Mouse (Mus musculus) testis, postnatal 10 days (tissue): ENCODE measurements at regions not wholly inside any gene's neighbourhood (a gene's known extent, or its start where the extent isn't known, plus 50 kb on each side); places are given as distances from the start of the nearest gene placed in this dataset.

Experiments
- DNase-seq: peaks from one replicate; pipeline ENCODE4 v3.0.0; 2021; ENCODE audit warnings: low spot score

DNA sequence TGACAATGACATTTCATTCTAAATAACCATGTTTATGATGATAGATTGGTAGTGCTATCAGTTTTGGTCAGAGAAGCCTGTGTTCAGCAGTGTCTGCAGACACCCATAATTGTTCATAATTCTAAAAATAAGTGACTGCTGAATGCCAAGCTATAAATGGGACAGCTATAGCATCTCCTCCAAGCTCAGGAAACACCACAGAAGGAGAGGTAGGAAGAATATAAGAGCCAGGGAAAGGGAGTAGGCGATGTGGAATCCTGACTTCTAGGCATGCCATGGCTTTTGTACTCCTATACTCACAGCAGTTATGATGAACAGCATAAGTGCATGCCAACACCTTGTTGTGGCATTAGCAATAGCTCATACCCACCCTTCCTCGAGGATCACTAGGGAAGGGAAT lies 429.4 kb downstream of the Ptprc start:
- DNase-seq = no peak

DNA sequence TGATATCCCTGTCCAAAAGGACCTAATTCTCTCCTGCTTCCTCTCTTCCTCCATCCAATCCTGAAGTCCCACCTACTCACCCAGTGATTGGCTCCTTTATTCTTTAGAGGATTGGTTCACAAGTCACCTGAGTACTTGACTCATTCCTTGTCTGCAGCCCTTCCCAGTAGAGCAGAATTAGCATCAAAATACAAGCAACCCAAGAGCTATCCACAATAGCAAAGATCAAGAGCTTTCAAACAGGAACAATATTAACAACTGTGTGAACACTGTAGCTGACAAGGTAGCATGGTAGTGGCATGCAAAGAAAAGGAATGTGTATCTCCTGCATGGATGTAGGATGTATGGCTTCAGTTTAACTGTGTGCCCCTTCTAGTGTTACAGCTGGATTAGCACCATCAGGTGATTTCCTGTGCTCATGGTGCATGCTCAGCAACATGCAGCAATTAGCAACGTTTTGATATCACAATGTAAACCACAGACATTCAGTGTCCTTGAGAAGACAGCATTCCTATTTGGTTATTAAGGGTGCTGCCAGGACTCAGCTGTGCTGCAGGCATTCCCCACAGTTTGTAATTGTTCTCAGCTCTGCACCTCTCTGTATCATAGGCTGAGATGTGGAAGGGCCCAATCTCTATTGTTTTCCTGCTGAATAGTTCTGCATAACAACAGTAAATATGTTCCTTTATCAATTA lies 437.2 kb downstream of the Ptprc start:
- no peak for DNase-seq

DNA sequence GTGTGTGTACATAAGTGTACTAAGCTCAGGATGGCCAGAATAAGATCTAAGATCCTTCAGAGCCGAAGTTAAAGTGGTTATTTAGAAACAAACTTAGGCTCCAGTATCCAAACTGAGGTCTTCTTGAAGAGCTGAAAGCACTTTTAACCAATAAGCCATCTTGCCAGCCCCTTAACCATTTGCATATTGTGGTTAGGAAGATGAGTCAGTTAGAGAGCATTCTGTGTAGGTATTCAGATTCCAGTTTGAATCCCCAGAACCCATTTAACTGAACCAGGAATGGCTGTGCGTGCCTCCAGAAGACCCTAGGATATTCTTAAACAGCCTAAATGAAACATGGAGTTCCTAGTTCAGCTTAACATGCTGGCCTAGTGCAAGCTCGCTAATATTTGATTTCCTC lies 471.6 kb downstream of the Ptprc start:
- DNase-seq = no peak

DNA sequence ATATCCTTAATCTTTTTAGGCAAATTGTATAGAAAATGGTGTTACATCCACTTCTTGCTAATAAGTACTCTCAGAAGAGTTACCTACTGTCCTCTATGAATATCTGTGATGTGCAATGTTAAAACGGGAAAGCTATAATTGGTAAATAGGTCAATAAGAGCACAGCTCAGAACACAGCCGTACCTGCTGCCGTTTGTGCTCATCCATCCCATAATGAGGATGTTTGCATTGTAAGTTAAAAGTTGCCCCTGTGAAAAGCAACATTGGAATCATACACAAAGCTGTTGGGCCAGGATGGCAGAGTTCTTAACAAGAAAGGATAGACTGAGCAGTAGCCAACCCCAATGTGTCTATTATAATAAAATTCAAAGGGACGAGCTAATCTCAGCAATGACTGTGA lies 476.6 kb downstream of the Ptprc start:
- no peak for DNase-seq

DNA sequence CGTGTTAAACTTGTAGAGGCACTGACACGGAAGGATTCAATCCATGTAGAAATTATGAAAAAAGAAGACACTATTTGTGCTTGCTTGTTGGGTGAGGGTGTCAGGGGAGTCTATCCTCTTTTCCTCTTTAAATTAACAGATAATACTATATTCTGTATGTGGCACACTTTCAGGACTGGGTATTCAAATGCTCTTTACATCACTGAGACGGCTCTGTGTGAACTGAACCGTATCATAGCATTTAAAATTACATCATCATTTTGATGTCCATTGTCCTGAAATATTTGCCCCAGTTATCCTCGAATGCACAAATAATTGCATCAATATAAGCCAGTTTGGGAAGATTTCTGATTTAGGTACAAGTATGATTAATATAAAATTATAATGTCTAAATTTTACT lies 478.2 kb downstream of the Ptprc start:
- no peak for DNase-seq

DNA sequence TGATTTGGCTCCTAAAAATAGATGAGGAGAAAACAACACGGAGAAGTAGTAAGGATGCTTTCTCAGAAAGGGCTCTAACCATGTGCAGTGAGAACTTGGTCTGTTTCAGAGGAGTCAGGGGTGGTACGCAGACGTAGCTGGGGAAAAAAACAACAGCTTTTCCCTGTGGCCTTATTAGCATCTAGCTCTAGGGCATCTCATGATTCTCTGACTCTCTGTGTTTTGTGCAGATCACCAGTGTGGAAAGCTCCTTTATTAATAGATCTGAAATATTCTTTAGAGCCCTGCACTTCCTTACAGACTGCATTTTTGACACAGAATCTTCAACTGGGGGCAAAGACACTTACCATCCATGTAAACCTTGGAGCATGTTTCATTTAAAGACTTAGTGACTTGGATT lies 478.7 kb downstream of the Ptprc start:
- DNase-seq = no peak

DNA sequence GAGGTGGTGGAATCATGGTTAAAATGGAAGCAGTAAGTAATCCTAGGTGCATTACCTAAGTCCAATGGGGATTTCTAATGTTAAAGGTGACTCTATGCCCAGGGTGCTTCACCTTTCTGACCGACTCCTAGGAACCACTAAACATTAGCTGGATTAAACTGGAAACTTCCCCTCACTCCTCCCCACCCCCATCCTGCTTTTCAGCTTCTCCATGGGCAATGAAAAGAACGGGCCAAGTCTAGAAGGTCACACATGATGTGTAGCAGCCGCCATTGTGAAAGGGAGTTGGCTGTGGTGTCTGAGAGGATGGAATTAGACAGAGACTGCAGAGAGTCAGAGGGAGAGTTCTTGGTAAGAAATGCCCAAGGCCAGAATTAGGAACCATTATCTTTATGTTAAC lies 479.8 kb downstream of the Ptprc start:
- DNase-seq = no peak

DNA sequence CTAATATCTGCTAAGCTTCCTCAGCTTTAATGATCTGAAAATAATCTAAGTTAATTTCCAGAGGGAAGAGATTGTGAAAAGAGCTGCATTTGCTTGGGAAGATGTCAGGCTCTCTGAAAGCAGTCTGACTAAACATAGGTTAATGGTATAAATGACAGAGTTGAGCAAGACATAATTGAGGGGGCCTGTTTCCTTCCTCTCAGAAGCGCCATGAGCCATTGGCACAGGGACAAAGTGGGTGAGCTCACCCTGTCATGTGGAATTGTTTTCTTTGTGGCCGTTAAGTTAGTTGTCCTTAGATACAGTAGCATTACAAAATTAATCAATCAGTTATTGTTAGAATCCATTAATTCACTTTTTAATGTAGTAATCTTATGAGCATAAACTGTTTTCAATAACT lies 483.0 kb downstream of the Ptprc start:
- no peak for DNase-seq

DNA sequence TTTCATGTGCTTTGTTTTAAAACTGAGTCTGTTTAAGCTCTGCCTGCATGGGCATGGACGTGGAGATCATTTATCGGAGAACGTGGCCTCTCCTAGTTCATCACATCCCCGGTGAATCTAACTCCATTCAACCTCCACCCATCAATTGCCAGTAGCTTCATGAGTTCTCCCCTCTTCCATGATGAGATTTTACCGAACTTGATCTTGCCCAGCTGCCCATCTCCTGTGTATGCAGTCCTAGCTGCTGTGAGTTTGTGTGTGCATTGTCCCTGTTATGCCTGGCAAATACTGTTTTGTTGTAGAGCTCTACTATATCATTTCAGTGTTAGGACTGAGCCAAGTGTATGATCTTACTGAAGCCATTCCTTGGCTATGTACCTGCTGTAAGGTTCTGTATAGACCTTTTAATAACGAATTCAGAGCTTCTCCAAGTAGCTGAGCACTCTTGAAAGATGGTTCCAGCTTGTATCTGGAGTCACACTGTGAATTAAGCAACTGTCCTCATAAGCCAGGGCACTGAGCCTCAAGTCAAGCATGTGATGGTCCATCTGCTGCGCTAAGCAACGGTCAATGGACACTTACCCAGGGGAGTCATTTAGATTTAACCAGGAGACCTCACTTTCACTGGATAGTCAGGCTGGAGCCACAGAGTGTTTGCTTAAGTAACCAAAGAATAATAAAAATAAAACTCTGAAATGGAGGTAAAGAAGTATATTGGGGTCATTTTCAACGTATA lies 484.5 kb downstream of the Ptprc start:
- DNase-seq = no peak

DNA sequence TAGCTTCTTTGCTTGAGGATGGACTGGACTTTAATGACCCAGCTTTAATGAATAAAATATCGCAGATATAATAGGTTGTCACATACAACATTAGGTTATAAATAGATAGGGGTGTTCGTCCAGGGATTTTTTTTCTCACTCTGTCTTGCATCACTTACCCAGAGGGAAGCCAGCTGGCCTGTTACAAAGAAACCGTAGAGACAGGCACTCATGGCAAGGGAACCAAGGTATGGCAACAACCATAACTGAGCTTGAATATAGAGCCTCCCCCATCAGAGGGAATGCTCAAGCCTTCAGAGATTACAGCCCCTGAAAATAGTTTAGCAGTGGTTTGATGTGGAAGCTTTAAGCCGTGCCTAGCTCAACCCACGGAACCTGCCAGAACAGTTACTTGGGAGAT lies 504.9 kb downstream of the Ptprc start:
- no peak for DNase-seq

DNA sequence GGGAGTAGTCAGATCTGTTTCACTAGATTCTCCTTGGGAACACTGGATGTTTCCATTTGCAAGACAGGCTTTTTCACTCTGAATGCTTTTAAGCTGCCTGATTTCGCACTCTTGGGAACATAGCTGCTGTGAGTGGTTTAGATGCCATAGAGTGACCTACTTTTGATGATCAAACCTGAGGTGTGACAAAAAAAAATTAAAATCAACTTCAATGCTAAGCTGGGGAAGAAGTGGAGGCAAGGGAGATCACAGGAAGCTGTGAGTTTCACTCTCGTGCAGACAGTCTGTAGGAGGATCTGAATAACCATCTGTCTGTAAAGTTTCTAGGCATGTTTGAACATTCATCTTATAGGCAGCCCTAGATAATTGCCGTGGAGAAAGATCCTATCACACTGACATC lies 505.7 kb downstream of the Ptprc start:
- no peak for DNase-seq

DNA sequence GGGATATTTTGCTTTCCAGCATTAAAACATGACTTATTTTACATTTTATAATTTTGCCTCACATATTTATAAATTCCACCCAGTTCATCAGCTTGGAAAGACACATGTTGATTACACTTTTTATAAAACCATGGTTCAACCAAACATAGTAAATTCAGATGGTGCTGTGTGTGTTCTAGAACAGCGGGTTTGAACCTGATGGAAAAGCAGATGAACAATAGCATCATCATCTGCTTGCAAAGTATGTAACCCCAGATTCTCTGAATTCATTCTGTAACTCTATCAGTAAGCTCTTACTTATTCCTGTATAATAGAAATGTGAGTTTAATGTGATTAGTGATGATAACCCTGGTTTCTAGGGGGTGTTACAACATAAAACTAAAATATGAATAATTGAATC lies 517.4 kb downstream of the Ptprc start:
- no peak for DNase-seq

DNA sequence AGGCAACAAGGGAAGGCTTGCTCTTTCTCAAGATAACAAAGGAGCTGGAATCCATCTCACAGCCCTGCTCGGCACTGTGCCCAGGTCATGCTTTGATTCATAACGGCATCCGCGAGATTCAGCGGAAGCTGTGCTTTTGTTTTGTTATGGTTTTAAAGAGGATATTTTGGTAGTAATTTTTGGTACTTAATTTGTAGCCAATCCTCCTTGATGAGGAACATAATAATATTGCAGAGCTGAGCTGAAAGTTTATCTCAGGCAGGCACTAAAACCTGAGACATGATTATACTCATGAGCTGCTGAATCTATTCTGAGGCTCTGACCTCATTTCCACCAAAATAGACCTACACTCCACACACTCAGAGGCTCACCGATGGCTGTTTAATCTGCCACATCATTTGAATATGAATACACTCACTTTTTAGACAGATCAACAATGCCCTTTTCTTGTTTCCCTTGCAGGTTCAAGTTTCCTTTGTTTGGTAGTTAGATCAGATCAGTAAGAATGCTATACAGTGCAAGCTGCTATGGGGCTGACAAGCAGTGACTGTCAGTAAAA lies 518.5 kb downstream of the Ptprc start:
- peak; percentile 54 for DNase-seq

DNA sequence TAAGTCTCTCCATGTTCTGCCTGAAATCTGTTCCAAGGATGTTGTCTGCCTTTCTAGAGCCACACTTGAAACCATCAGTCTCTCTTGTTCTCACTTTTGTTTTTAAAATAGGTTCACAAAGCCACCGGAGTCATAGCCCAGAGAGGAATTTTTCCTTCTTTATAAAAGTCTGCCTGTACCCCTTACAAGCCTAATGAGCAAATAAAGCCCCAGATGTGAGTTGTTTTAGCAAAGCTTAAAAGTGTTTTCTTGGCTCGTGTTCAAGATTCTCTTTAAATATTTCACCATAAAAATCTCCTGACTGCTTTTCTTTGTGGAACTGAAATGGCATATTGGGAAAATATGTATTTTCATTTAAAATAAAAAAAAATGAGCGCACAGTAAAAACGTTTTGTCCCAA lies 521.3 kb downstream of the Ptprc start:
- no peak for DNase-seq

DNA sequence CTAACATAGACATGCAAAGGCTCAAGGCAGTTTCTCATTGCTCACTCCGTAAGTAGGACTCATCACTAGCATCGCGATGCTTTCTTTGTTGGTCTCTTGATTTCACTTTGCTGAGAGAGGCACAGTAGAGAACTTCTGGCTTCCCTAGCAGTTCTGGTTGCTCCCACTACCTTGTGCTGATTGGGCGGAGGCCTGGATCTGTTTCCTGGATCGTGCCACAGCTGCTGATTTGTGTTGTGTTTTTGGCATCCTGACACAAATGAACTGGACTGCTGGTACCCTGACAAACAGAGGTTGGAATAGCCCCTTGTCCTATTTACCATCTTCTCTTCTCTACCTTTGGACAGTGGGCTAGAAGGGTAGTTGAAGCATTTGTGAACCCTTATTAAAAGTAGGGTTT lies 522.0 kb downstream of the Ptprc start:
- DNase-seq = no peak

DNA sequence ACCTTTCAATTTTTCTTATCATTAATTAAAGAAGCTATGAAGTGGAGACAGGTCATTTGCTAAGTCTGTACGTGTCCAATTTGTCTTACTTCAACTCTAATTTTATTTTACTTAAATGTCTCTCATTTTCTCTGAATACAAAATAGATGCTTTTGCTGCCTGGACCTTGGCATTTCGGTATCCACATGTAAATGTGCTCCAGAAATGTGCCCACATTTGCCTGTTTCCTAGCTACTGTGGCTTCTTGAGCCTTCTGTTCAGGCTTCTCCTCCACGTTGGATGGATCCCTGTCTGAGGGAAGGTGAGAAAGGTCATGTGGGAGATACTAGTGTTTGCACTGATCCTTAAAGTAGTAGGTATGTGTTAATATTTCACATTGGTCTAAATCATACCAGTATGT lies 524.9 kb downstream of the Ptprc start:
- DNase-seq = no peak

DNA sequence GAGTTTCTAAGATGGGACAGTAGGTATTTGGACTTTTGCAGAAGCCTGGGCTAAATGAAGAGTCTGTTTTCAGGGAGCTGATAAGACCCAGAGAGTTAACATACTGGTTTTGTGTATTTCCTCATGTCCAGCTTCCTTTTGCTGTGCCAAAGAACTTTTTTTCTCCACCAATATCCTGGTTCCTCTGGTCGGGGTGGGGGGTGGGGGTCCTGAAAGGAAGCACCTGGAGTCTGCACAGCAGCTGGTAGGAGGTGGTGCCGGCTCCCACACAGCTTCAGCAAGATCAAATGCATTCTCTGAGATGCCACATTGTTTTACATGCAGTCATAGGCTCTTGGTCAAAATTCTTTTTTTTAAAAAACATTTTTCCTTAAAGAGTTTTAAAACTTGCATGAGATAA lies 525.4 kb downstream of the Ptprc start:
- DNase-seq = no peak

DNA sequence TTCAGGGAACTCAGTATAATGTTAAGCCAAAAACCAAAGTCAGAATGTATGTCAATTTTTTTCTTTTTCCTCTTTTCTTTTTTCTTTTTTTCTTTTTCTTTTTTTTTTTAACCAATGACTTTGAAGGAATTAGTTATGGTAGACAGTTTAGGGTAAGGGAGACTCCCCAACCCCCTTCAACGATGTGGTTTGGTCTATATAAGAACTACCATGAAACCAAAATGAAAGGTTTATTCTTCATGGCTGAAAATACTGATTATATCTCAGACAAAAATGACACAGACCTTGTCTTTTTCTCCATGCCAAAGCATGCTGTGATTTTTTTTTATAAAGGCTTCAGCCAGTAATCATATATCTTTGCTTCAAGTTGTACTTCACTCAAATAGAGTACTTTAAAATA lies 526.7 kb downstream of the Ptprc start:
- no peak for DNase-seq

DNA sequence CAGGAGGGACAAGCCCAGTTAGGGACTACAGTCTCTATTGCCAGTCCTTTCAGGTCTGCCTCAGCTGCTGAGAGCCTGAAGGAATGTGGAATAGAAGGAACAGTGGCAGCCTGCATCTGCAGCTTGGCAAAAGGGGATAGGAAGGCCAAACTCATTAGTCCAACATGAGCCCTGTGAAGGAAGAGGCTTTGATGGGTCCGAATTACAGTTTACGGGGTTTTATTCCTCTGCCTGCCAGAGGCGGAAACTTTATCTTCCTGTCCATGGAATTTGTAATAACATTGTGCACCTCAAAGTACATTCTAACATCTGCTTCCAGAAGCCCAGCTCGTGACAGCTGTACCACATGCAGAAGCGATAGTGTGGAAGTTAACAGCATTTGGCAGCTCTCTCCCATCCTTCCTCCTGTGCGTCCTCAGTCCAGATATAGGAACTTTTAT lies 530.9 kb downstream of the Ptprc start:
- no peak for DNase-seq

DNA sequence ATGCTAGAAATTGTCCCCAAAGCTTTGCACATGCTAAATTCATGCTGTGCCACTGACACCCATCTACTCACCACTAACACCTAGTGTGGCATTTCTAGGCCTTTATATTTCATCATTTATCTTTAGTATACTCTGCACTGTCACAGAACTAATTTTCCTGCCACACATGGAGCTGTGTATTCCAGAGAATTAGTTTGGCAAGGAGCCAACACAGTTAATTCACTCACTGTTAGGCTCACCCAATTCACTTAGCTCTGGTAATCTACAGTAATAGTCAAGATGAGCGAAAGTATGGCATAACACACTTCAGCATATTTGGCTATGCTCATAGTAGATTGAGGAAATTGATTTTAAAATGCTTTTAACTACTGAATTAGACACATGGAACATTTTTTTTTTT lies 532.0 kb downstream of the Ptprc start:
- DNase-seq = no peak

DNA sequence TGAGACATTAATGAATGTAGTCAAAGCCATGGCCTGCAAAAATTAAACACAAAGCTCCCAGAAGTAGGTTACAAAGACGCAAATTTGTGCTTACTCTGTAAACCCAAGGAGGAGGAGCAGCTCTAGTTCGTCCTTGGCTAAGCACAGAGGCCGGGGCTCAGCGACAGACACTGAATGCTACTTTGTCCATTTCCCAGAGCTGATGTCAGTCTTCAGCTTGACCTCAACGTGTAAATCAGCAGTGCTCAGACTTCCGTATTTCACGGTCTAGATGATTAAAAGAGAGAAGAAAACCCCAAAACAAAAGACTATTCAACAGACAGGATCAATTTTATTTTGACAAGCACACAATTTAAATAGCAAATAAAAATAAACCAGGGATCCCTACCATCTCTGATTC lies 534.7 kb downstream of the Ptprc start:
- DNase-seq = no peak

DNA sequence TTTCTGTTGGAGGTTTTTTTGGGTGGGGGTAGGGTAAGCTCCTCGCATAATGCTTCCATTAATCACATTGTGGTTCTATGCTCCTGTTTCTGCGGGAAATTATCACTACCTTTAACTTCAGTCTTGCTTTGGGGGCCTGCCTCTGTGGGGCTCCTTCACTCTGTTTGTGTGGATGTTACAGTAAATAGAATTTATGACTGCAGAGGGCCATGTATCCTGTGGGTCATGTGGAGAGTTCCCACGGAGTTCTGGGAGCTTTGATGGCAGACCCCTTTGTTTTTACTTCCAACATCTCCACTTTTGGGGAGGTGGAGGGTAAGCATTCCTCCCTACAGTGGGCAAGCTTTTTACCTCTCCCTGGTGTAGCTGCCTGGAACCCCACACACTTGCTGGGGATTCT lies 538.6 kb downstream of the Ptprc start:
- DNase-seq = no peak

DNA sequence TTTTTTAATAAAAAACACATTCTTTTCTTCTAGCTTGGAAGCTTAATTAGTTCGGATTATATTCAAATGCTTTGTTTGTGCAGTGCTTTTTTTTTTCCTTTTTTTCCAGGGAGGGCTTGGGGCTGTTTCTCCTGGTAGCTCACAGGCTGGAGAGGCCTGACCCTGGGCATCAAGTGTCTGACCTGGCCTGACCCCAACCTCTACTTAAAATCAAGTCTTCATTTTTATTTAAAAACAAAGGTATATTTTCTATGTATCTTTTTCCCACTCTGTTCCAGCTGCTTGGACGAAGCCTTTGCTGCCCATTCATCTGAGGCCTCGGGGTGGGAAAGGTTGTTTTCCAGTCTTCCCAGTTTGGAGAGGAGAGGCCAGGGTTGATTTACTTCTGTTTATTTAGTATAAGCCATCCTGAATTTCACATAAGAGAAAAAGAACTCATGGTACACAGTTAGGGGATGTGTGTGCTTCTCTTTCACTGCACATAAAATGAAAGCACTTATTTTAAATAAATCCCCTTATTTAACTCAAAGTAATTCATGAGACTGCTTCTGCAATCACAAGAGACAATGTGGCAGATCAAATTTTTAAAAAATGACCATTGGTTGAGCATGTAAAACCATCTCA lies 539.1 kb downstream of the Ptprc start:
- DNase-seq = no peak
